17 mouse cellular contexts compared by ENCODE assay signal in genomic region chr7:78264432-78265002, GRCm38 (mm10).
DNase-seq lines count a peak whose midpoint lies in the region; ATAC-seq and TF ChIP-seq lines count a peak whose summit lies in the region.
"Had no signal": no experiment of that assay in that cellular context is flagged by ENCODE, and none has a peak within 500 bp of the region (broad histone marks: within the 10 kb centered on the region; RNA-seq: fewer than 3 reads in every experiment).

No protein-coding gene starts in this region.

- TF ChIP-seq CTCF in cerebellum, adult 2 months (IDR thresholded peaks at IDR 0.05; ENCODE audit: borderline replicate concordance, insufficient read depth, low read depth, low read length): no peak
- TF ChIP-seq CTCF in heart, adult 2 months (IDR thresholded peaks at IDR 0.05): no peak
- 0 out of 2 replicates have a peak, but pooled peaks have one; percentile 6 for TF ChIP-seq CTCF in lung, embryonic 14.5 days (IDR thresholded peaks at IDR 0.05; ENCODE audit: low read depth)

- no peak overlapping the region for H3K9ac ChIP-seq in heart, adult 2 months (ENCODE audit: low read depth, low read length)
- H3K9ac ChIP-seq in lung, embryonic 14.5 days: no peak overlapping the region
- no peak overlapping the region for H3K9ac ChIP-seq in intestine, embryonic 16.5 days (ENCODE audit: low read depth, low read length)
- no peak overlapping the region for H3K9ac ChIP-seq in midbrain, embryonic 11.5 days (ENCODE audit: low read length)
- H3K9ac ChIP-seq: embryonic facial prominence, embryonic 12.5 days; heart, embryonic 13.5 days; limb, embryonic 15.5 days; liver, postnatal 0 days had no signal

- no peak overlapping the region for H3K4me3 ChIP-seq in cerebellum, adult 2 months (replicated peaks; ENCODE audit: insufficient read depth, low read depth, low read length)
- no peak overlapping the region for H3K4me3 ChIP-seq in heart, adult 2 months
- no peak overlapping the region for H3K4me3 ChIP-seq in lung, embryonic 14.5 days (ENCODE audit: low read depth, low read length)
- no peak overlapping the region for H3K4me3 ChIP-seq in intestine, embryonic 16.5 days (ENCODE audit: low read length)
- H3K4me3 ChIP-seq in midbrain, embryonic 11.5 days (ENCODE audit: low read depth, low read length): no peak overlapping the region
- H3K4me3 ChIP-seq: embryonic facial prominence, embryonic 12.5 days; heart, embryonic 13.5 days; limb, embryonic 15.5 days; midbrain, embryonic 10.5 days had no signal

- WGBS in cerebellum, adult 2 months: 24% methylated on average over 5 of the region's 5 CpGs
- 43% methylated on average over 5 of the region's 5 CpGs for WGBS in heart, adult 2 months
- 36% methylated on average over 5 of the region's 5 CpGs for WGBS in lung, embryonic 14.5 days
- WGBS in intestine, embryonic 16.5 days: 49% methylated on average over 5 of the region's 5 CpGs
- WGBS in midbrain, embryonic 11.5 days: 87% methylated on average over 5 of the region's 5 CpGs

- H3K36me3 ChIP-seq in heart, adult 2 months (ENCODE audit: control insufficient read depth, insufficient read depth, low read length): no peaks in the 10 kb centered on the region
- H3K36me3 ChIP-seq in lung, embryonic 14.5 days (ENCODE audit: insufficient read depth): no peaks in the 10 kb centered on the region
- no peaks in the 10 kb centered on the region for H3K36me3 ChIP-seq in intestine, embryonic 16.5 days (ENCODE audit: control insufficient read depth, insufficient read depth, low read length)
- no peaks in the 10 kb centered on the region for H3K36me3 ChIP-seq in midbrain, embryonic 11.5 days (ENCODE audit: control insufficient read depth, insufficient read depth, low read length)
- H3K36me3 ChIP-seq: embryonic facial prominence, embryonic 12.5 days; heart, embryonic 13.5 days; limb, embryonic 15.5 days; midbrain, embryonic 10.5 days had no signal

- H3K9me3 ChIP-seq in lung, embryonic 14.5 days (ENCODE audit: low read depth, low read length): no peaks in the 10 kb centered on the region
- no peaks in the 10 kb centered on the region for H3K9me3 ChIP-seq in intestine, embryonic 16.5 days (ENCODE audit: control insufficient read depth, low read length)
- no peaks in the 10 kb centered on the region for H3K9me3 ChIP-seq in midbrain, embryonic 11.5 days (ENCODE audit: control insufficient read depth, low read length)
- H3K9me3 ChIP-seq: embryonic facial prominence, embryonic 12.5 days; heart, embryonic 13.5 days; limb, embryonic 15.5 days; midbrain, embryonic 10.5 days had no signal

- H3K4me1 ChIP-seq in cerebellum, adult 2 months (ENCODE audit: control insufficient read depth, insufficient read depth, low read length): peaks cover 23% of the 10 kb centered on the region
- no peaks in the 10 kb centered on the region for H3K4me1 ChIP-seq in heart, adult 2 months (ENCODE audit: control insufficient read depth, insufficient read depth, low read length)
- H3K4me1 ChIP-seq in lung, embryonic 14.5 days (ENCODE audit: insufficient read depth): no peaks in the 10 kb centered on the region; the same call in 1 of the 2 replicates
- H3K4me1 ChIP-seq in intestine, embryonic 16.5 days (ENCODE audit: control insufficient read depth, insufficient read depth, low read length): peaks cover 3% of the 10 kb centered on the region; the same call in 1 of the 2 replicates
- H3K4me1 ChIP-seq in midbrain, embryonic 11.5 days (ENCODE audit: control insufficient read depth, insufficient read depth, low read length): no peaks in the 10 kb centered on the region
- H3K4me1 ChIP-seq: embryonic facial prominence, embryonic 12.5 days; heart, embryonic 13.5 days; limb, embryonic 15.5 days had no signal

- intact Hi-C loops in heart, postnatal 10 days (cut with DNase I): loop anchor here (5.0 kb wide), 1 partner anchor 303 kb away; no protein-coding TSS in a partner anchor
- intact Hi-C loops in heart, adult 2 months (cut with DNase I): no loop called here

- no peak for TF ChIP-seq POLR2A in cerebellum, adult 2 months (IDR thresholded peaks at IDR 0.05; ENCODE audit: borderline replicate concordance, insufficient read depth, low read length)
- TF ChIP-seq POLR2A in heart, adult 2 months (IDR thresholded peaks at IDR 0.05; ENCODE audit: insufficient read depth, low read depth, low read length): no peak

- no peak for TF ChIP-seq EP300 in heart, adult 2 months (IDR thresholded peaks at IDR 0.05; ENCODE audit: insufficient read depth, low read depth, low read length)

- peak in 1 of 2 experiments; percentile 62 for DNase-seq in cerebellum, adult 2 months
- DNase-seq in cerebellum, adult 11 months: no peak
- peak; percentile 22 to 44 for DNase-seq in heart, postnatal 10 days
- no peak for DNase-seq in heart, adult 2 months
- DNase-seq in lung, embryonic 14.5 days: peak; percentile 86
- DNase-seq in lung, postnatal 25 days (ENCODE audit: low spot score): no peak
- no peak for DNase-seq in midbrain, embryonic 11.5 days (ENCODE audit: low spot score, missing footprints)
- DNase-seq: gastrocnemius, postnatal 36 days; kidney, adult 2 months; liver, postnatal 0 days; retina, postnatal 1 day had no signal

- ATAC-seq in lung, embryonic 14.5 days (ENCODE audit: insufficient read depth): peak; percentile 72; the same call in 1 of the 2 replicates
- ATAC-seq in intestine, embryonic 16.5 days: 0 out of 2 replicates have a peak, but pooled peaks have one; percentile 21
- no peak for ATAC-seq in midbrain, embryonic 11.5 days (ENCODE audit: low FRiP score)
- ATAC-seq: liver, postnatal 0 days had no signal

- H3K27me3 ChIP-seq in cerebellum, adult 2 months (ENCODE audit: control insufficient read depth, insufficient read depth, low read length): no peaks in the 10 kb centered on the region
- H3K27me3 ChIP-seq in heart, adult 2 months (ENCODE audit: control insufficient read depth, insufficient read depth, low read length): no peaks in the 10 kb centered on the region
- H3K27me3 ChIP-seq in lung, embryonic 14.5 days (ENCODE audit: insufficient read depth, low read length): no peaks in the 10 kb centered on the region
- H3K27me3 ChIP-seq in intestine, embryonic 16.5 days (replicated peaks; ENCODE audit: control insufficient read depth, insufficient read depth, low read length): no peaks in the 10 kb centered on the region
- no peaks in the 10 kb centered on the region for H3K27me3 ChIP-seq in midbrain, embryonic 11.5 days (ENCODE audit: control insufficient read depth, insufficient read depth, low read length)
- H3K27me3 ChIP-seq: CH12.LX; embryonic facial prominence, embryonic 12.5 days; heart, embryonic 13.5 days; limb, embryonic 15.5 days had no signal

- no peak overlapping the region for H3K4me2 ChIP-seq in lung, embryonic 14.5 days
- H3K4me2 ChIP-seq in intestine, embryonic 16.5 days (ENCODE audit: low read depth, low read length): no peak overlapping the region
- no peak overlapping the region for H3K4me2 ChIP-seq in midbrain, embryonic 11.5 days
- H3K4me2 ChIP-seq: embryonic facial prominence, embryonic 12.5 days; heart, embryonic 13.5 days; limb, embryonic 15.5 days had no signal

- H3K79me2 ChIP-seq in heart, adult 2 months (replicated peaks; ENCODE audit: control insufficient read depth, insufficient read depth, low read length): no peaks in the 10 kb centered on the region

- 0 out of 2 replicates have a peak overlapping the region, but pooled peaks have one; percentile 31 for H3K27ac ChIP-seq in cerebellum, adult 2 months (ENCODE audit: insufficient read depth, low read length)
- H3K27ac ChIP-seq in heart, adult 2 months: no peak overlapping the region
- no peak overlapping the region for H3K27ac ChIP-seq in lung, embryonic 14.5 days (ENCODE audit: low read depth)
- peak overlapping the region; percentile 27; the same call in 1 of the 2 replicates for H3K27ac ChIP-seq in intestine, embryonic 16.5 days (ENCODE audit: low read length)
- no peak overlapping the region for H3K27ac ChIP-seq in midbrain, embryonic 11.5 days (ENCODE audit: low read depth, low read length)
- H3K27ac ChIP-seq: embryonic facial prominence, embryonic 12.5 days; heart, embryonic 13.5 days; limb, embryonic 15.5 days; midbrain, embryonic 10.5 days had no signal

Comparison
In these comparisons a context has a peak if more than half of its experiments do, and no peak if none do; other contexts are left out.
1. DNase-seq: peak in heart, postnatal 10 days (2 of 2) and lung, embryonic 14.5 days (single experiment); none in cerebellum, adult 11 months (single experiment), heart, adult 2 months (0 of 2), lung, postnatal 25 days (single experiment) and midbrain, embryonic 11.5 days (single experiment).
2. H3K27ac ChIP-seq: peak in cerebellum, adult 2 months (single experiment) and intestine, embryonic 16.5 days (single experiment); none in heart, adult 2 months (single experiment), lung, embryonic 14.5 days (single experiment) and midbrain, embryonic 11.5 days (single experiment).